Mouse (Mus musculus) midbrain, embryonic 14.5 days (tissue): ENCODE measurements at regions not wholly inside any gene's neighbourhood (a gene's known extent, or its start where the extent isn't known, plus 50 kb on each side); places are given as distances from the start of the nearest gene placed in this dataset.
"Not testable (repeated sequence)": the region's sequence is repeated elsewhere in the genome, so short reads cannot be mapped to it uniquely, and the experiment has no call there.

Experiments used
- ATAC-seq: fragments of 200-750 bp; cut with Nextera tagmentation; 2 replicates; pipeline ENCODE4 v1.8.0; 2017; ENCODE audit warnings: moderate number of reproducible peaks, moderate library complexity; ENCODE audit not compliant: low FRiP score, low TSS enrichment
- DNase-seq: peaks from one replicate; pipeline ENCODE4 v3.0.0-alpha.2; 2015
- H3K27ac ChIP-seq: fragments of 300-500 bp; sonication (generic); replicated peaks from 2 replicates; pipeline ENCODE4 v1.5.1; 2014; ENCODE audit warnings: mild to moderate bottlenecking, low read depth, low read length, moderate library complexity
- H3K27me3 ChIP-seq: fragments of 300-500 bp; sonication (generic); 2 replicates; pipeline ENCODE4 v1.6.1; 2014; ENCODE audit warnings: low read length, control low read depth, mixed read lengths; ENCODE audit not compliant: control insufficient read depth, insufficient read depth
- H3K36me3 ChIP-seq: fragments of 300-500 bp; sonication (generic); 2 replicates; pipeline ENCODE4 v1.6.1; 2014; ENCODE audit warnings: low read length, control low read depth; ENCODE audit not compliant: control insufficient read depth, insufficient read depth
- H3K4me1 ChIP-seq: fragments of 300-500 bp; sonication (generic); 2 replicates; pipeline ENCODE4 v1.6.1; 2014; ENCODE audit warnings: mild to moderate bottlenecking, antibody characterized with exemption, low read length, control low read depth; ENCODE audit not compliant: control insufficient read depth, insufficient read depth
- H3K4me2 ChIP-seq: fragments of 300-500 bp; sonication (generic); 2 replicates; pipeline ENCODE4 v1.6.1; 2014; ENCODE audit warnings: mild to moderate bottlenecking, low read length, moderate library complexity
- H3K4me3 ChIP-seq: fragments of 300-500 bp; sonication (generic); replicated peaks from 2 replicates; pipeline ENCODE4 v1.5.1; 2014; ENCODE audit warnings: low read depth, low read length
- H3K9ac ChIP-seq: fragments of 300-500 bp; sonication (generic); replicated peaks from 2 replicates; pipeline ENCODE4 v1.6.1; 2014; ENCODE audit warnings: mild to moderate bottlenecking, low read length, moderate library complexity
- H3K9me3 ChIP-seq: fragments of 300-500 bp; sonication (generic); 2 replicates; pipeline ENCODE4 v1.6.1; 2016; ENCODE audit warnings: low read length, control low read depth, mixed read lengths; ENCODE audit not compliant: control insufficient read depth
- WGBS: fragments of 180-500 bp; shearing (Covaris S2); extraction: QIAGEN DNeasy Blood & Tissue Kit; methylation state at CpG from one replicate; pipeline ENCODE4 v1.1.7; 2014; 5-methylcytosine and 5-hydroxymethylcytosine counted together

DNA sequence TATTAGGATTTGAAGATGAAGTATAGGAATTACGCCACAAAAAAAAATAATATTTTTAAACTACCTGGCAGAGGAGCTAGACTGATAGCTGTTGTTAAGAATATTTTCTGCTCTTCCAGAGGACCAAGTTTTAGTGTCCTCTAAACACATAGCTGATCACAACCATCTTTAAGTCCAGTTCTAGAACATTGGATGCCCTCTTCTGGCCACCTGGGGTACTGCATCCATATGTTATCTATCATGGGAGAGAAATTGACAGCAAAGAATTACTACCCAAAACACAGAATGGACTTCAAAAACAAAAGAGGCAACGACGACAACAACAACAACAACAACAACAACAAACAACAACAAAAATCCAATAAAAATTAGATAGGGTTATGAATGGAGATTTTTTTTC lies 71.0 kb upstream of the Prl4a1 start:
- no peak overlapping the region for H3K4me3 ChIP-seq
- no peaks in the 10 kb centered on the region for H3K4me1 ChIP-seq
- 53% methylated on average over 3 of the region's 3 CpGs for WGBS
- ATAC-seq (no peak), DNase-seq (peak; percentile 11)
- H3K4me2 ChIP-seq = no peak overlapping the region
- H3K27ac ChIP-seq = no peak overlapping the region
- 0 out of 2 replicates have a peak, but pooled peaks cover 2% of the 10 kb centered on the region for H3K9me3 ChIP-seq
- no peaks in the 10 kb centered on the region for H3K36me3 ChIP-seq
- no peaks in the 10 kb centered on the region for H3K27me3 ChIP-seq
- H3K9ac ChIP-seq = no peak overlapping the region

DNA sequence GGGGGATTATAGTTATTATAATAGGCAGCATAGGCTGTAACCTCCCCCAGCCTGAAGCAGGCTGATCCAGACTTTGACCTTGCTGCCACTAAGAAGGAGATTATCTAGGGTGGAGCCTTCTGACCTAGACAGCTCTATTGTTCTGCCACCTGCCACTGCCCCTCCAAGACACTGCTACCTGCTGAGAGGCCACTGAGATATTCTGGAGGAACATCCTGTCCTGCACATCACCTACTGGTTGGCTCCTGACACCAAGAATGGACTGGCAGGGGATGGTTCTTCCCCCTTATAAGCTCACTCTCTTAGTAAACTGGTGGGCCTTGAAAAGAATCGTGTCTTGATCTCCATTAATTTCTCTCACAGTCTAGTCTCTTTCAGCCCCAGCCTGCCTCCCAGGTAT lies 55.6 kb upstream of the Prl4a1 start:
- not testable (repeated sequence) for H3K4me3 ChIP-seq, H3K9me3 ChIP-seq, H3K36me3 ChIP-seq, H3K4me1 ChIP-seq, H3K9ac ChIP-seq, H3K4me2 ChIP-seq, DNase-seq, ATAC-seq, H3K27ac ChIP-seq, H3K27me3 ChIP-seq
- WGBS = 57% methylated on average over 1 of the region's 1 CpGs

DNA sequence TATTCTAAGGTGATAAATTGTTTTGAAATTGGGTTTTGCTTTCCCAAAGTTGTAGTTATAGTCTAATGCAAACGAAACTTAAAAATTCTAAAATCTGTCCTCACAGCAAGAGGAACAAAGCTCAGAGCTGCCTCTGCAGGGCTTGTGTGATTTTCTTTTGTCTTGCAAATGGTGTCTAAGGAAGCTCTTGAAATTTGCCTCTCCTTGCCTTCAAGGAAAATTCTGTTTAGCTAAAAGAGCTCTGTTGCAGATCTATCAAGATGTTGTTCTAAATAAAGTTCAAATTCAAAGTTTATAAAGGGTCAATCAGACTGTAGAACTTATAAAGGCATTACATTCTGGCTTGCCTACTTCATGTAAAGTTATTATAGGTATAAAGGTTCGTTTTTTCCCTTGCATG lies 53.6 kb upstream of the Prl4a1 start:
- not testable (repeated sequence) for H3K27ac ChIP-seq, H3K9ac ChIP-seq, H3K4me3 ChIP-seq, H3K36me3 ChIP-seq, H3K27me3 ChIP-seq, H3K9me3 ChIP-seq, H3K4me2 ChIP-seq, H3K4me1 ChIP-seq, DNase-seq, ATAC-seq
- WGBS = 79% methylated on average over 2 of the region's 2 CpGs

DNA sequence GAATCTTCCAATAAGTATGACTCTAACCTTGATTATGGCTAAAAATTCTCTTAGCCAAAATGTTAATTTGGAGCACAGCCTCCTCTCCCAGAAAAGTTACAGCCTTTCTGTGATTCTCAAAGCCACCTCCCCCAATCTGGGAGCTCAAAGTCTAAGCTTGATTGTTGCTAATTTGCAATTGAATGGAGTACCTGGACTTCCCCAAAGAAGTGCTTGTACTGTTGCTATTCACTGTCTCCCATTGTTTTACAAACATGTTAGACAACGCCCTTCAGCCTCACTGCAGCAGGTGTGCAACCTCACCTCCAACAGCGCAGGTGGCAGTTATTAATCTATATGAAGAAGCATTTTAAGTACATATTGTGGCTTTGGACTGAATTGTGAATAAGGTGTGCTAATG lies 50.0 kb upstream of the Prl4a1 start:
- not testable (repeated sequence) for H3K9me3 ChIP-seq, H3K4me3 ChIP-seq, H3K9ac ChIP-seq, H3K27ac ChIP-seq, H3K36me3 ChIP-seq, DNase-seq, H3K4me1 ChIP-seq, H3K4me2 ChIP-seq, H3K27me3 ChIP-seq, ATAC-seq
- WGBS = 95% methylated on average over 2 of the region's 2 CpGs
